Mouse (Mus musculus): Measurements from ENCODE around the gene Nr2f2.

The Nr2f2 gene

DNA sequence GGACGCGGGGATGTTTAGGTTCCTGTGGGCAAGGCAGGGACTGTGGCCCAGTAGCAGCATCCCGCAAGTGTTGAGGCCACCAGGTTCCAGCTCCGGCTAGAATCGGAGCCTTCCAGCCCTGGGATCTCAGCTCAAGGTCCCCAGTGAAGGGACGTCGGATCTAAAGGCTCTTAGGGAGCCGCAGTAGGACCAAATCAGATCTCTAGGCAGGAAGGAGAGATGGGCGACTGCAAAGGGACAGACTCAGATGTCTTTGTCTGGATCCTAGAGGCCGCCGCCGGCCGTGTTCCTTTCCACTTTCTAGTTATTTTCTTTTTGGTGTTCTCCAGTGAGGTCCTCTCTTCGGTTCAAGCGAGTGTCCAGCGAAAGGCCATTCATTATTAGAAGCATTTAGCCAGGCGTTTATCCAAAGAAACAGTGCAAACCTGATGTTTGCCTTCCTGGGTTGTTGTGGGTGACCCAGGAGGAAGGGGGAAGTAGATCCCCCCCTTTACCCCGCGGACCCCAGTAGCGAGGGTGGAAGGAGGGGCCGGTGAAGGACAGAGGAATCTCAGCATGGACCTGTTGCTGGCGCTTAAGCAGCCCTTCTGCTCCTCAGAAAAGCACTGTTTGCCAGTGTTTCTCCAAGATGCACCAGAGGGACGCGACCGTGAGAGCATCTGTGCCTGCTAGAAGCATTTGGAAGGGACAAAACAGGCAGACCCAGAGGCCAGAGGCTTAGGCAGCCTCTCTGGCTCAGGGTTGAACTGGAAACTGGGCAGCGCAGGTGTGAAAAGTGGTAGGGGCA is 34.3 kb downstream of the Nr2f2 start:
- DNase-seq (ENCODE audit: low read depth, low spot score): no peak

- DNase-seq (ENCODE audit: low read depth, low spot score): no peak
Measured at GRCm38 (mm10) chr7:70331243-70332063, 35.1 kb downstream of the Nr2f2 start.

DNA sequence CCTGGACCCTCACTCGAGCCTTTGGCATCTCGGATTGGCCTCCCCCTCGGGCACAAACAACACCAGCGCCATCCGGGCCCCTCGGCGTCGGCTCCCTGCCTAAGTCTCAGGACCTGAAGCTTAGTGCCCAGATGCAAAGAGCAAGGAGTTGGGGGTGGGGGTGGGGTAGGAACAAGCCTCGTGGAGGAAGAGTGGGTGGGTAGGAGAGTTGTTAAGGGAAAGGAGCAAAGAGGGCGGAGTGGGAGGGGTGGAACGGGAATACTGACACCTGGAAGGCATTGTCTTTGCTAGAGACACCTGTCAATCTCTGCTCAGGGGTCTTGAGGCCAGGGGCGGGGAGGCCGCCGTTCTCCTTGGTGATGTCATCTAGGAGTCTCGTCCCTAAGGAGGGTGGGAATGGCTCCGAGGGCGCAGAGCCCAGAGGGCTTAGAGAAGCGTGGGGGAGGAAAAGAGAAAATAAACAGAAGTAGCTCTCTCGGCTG is 35.7 kb downstream of the Nr2f2 start:
- DNase-seq (ENCODE audit: low read depth, low spot score): no peak

GRCm38 (mm10) chr7:70330207-70330562 is 36.4 kb downstream of the Nr2f2 start:
- DNase-seq (ENCODE audit: low read depth, low spot score): no peak

DNA sequence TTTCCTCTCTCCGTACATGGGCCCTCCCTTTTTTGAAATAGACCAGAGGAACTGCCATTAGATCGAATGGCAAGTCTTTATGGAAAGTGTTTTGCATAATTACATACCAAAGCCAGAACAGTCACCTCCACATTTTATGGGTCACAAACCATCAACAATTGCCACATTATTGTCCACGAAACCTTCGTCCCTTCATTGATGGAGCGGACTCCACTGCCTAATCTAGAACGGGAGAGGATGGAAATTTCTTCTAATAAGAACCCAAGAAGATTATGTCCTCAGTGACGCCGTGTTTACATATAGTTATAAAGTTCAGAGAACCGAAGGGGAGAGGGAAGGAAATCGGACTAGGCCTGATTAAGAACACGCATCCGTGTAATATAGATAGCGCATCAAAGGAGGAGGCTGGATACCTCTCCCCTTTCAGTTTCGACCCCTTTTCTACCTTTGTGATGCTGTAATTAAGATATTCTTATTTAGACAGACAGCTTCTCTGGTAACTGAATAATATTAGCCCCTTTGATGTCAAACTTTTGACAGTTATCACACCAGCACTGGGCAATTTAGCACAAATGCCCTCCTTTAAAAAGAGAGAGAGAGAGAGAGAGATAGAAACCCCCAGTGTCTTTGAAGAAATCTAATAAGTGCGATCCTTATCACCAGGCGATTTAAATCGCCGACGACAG is 36.9 kb downstream of the Nr2f2 start:
- no peak for DNase-seq (ENCODE audit: low read depth, low spot score)

DNA sequence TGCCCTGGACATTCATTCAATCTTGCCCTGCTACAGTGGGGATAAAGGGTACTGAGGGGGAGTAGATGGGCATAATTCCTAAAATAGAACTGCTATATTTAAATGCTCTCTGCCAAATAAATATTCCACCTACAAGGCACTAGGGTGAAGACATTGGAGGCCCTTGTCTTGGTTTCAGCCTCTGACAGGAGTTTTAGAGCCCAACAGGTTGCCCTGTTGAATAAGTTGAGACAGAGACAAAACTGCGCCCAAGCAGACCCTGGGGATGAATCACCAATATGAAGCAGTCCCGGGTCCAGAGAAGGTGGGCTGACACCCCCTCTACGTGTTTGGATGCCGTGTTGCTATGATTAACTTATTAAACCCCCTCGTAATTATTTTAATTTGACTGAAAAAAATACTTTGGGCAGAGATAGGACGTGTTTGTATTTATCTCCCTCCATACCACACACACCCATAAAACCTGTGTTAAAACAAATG is 37.5 kb downstream of the Nr2f2 start:
- DNase-seq (ENCODE audit: low read depth, low spot score): no peak

DNA sequence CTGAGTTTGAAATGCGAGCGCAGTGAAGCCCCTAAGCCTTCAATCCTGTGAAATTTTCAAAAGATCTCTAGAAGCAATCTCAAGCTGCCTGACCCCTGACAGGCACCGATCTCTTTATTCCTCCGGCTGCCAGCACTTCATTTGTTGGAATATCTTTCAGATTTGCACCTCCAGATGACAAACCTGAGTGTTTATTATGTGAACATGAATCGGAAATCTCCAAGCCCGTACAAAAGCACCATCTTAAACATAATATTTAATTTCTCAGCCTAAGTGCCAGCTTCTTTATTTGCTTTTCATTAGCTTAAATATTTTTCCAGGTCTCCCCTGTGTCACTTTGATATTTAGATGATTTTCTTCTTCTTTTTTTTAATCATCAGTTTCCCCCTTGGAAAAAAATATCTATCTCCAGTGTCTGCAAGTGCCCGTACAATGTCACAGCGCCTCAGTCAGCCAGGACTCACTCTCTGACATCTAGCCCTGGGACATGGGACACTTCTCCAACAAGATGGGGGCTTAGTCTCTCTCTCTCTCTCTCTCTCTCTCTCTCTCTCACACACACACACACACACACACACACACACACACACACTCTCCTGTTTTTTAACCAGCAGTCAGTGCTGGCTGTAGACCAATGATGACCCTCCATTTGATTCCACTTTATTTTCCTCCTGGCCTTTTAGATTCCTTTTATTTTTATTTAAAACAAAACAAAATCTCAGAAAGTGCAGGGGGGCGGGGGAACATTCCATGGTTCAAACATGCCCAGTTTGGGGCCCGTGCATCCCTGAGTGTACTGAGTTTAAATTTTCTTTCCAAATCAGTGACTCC is 38.1 kb downstream of the Nr2f2 start:
- no peak for DNase-seq (ENCODE audit: low read depth, low spot score)

DNA sequence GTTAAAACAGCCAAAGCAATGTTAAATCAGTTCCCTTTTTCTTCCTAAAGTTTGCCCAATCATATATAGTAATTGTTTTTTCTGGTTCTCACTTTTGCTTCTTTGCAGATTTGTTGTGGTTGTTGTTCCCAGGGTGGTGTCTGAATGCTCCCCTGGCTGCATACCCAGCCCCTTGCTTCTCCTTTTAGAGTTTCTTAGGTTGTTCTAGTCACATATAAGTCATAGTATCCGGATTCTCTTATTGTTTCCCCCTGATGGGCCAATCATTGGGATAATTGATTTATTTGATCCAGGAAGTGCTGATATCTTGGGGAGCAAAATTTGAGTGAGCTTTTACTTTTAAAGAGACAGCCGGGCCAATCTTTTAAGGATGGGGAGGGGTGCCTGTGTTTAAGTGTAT is 39.3 kb downstream of the Nr2f2 start:
- DNase-seq (ENCODE audit: low read depth, low spot score): no peak

GRCm38 (mm10) chr7:70326176-70327035 is 40.1 kb downstream of the Nr2f2 start:
- no peak for DNase-seq (ENCODE audit: low read depth, low spot score)

GRCm38 (mm10) chr7:70325381-70325780 is 41.2 kb downstream of the Nr2f2 start:
- no peak for DNase-seq (ENCODE audit: low read depth, low spot score)

- DNase-seq (ENCODE audit: low read depth, low spot score): no peak
Measured at GRCm38 (mm10) chr7:70324541-70324940, 42.0 kb downstream of the Nr2f2 start.

DNA sequence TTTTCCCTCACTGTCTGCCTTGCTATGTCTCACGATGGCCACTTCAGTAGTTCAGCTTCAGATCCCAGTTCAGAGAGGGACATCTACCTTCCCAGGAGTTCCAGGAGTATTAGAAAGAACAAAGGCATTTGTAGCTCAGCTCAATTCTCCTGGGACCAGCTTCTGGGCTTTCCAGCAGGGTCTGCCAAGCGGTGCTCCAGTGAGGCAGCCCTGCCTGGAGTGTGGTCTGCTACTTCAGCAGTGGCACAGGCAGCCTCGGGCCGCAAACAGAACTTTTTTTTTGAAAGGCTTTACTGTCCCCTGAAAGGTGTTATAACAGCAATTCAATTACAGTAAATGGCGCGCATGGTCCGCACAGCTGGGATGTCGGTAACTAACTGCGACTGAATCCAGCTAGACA is 42.5 kb downstream of the Nr2f2 start:
- no peak for DNase-seq (ENCODE audit: low read depth, low spot score)

DNA sequence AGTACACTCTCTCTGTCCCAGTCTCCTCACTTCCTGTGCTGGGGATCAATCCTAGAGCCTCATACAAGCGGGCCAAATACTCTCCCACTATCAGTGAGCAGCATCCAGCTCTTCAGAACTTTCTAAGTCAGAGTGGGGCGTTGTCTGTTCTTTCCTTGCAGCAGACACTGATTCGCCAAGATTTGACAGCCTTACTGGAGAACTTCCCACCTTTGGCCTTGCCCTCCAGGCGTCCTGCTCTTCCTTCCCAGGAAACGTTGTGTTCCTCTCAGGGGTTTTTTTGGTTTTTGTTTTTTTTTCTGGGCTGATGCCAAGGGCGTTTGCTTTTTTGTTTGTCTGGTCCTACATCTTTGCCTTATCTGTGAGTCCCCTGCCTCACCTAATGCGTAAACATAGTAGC is 60.8 kb downstream of the Nr2f2 start:
- no peak for DNase-seq (ENCODE audit: low read depth, low spot score)

GRCm38 (mm10) chr7:70304426-70304825 is 62.1 kb downstream of the Nr2f2 start:
- no peak for DNase-seq (ENCODE audit: low read depth, low spot score)

All from CD4-positive helper T cell, adult 2 months (primary cell).